Mouse (Mus musculus): ENCODE results near the gene Sec22c. TPM values are rescaled to one million over a fixed set of nuclear protein-coding genes. Genes with fewer than 3 reads are reported as not detected.

Gene Sec22c
- polyA plus RNA-seq, 1 experiment from 2014 or later: 5.4 TPM

DNA sequence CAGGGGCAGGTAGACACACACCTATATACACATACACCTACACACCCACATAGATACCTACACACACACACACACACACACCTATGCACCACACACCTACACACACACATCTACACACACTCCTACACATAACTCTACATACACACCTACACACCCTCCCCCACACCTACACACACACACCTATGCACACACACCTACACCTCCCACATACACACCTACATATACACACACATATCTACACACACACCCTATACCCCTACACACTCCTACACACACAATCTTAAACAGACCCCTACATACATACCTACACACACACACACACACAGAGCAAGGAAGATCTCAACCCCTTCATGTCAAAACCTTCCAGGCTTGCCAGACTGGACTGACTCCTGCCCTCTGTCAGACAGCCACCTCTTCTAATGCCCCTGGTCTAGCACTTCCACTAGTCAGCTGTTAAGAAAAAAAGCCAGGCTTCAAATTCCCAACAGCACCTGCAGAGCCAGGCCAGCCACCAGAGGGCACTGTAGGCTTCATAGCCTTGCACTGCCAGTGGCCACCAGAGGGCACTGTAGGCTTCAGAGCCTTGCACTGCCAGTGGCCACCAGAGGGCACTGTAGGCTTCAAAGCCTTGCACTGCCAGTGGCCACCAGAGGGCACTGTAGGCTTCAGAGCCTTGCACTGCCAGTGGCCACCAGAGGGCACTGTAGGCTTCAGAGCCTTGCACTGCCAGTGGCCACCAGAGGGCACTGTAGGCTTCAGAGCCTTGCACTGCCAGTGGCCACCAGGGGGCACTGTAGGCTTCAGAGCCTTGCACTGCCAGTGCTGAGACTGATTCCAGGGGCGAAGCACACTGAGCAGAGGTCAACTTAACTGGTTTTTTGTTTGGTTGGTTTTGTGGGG is 7.9 kb downstream of the Sec22c start:
- Histone ChIP-seq H3K27me3 (ENCODE audit: control insufficient read depth, insufficient read depth, low read length) (no peaks in the 10 kb centered on the region), H3K27ac (ENCODE audit: low read length) (no peak overlapping the region), H3K36me3 (ENCODE audit: control insufficient read depth, insufficient read depth) (no peaks in the 10 kb centered on the region; the same call in 1 of the 2 replicates), H3K4me3 (ENCODE audit: low read length) (no peak overlapping the region), H3K4me1 (ENCODE audit: control insufficient read depth, insufficient read depth, low read length) (no peaks in the 10 kb centered on the region), H3K9ac (ENCODE audit: low read length) (no peak overlapping the region), H3K4me2 (ENCODE audit: low read depth, low read length) (no peak overlapping the region), H3K9me3 (replicated peaks; ENCODE audit: control insufficient read depth, low read length) (no peaks in the 10 kb centered on the region)
- 96% methylated on average over 1 of the region's 1 CpGs for WGBS
- ATAC-seq (replicated peaks; ENCODE audit: extremely low read depth, insufficient read depth, low FRiP score): no peak

DNA sequence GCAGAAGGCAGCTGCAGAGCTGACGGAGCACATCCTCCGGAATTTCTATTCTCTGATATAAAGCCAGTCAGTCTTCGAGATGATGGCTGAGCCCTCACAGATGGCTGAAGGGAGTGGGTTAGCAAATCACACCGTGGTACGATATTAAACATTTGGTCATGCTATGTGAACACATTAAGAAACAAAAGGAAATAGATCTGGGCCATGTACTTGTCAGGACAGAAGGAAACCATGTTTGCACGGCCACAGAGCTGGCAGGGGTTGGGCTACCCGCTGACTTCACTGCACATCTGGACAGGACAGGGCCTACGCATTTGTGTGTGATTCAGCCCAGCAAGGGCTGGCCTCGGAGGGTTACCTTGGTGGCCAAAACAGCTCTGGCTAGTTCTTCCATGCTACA is 8.7 kb downstream of the Sec22c start:
- H3K4me2 ChIP-seq (ENCODE audit: low read depth, low read length): no peak overlapping the region
- no peaks in the 10 kb centered on the region for H3K27me3 ChIP-seq (ENCODE audit: control insufficient read depth, insufficient read depth, low read length)
- no peak overlapping the region for H3K9ac ChIP-seq (ENCODE audit: low read length)
- no peak overlapping the region for H3K4me3 ChIP-seq (ENCODE audit: low read length)
- no peak for ATAC-seq (replicated peaks; ENCODE audit: extremely low read depth, insufficient read depth, low FRiP score)
- no peaks in the 10 kb centered on the region; the same call in 1 of the 2 replicates for H3K36me3 ChIP-seq (ENCODE audit: control insufficient read depth, insufficient read depth)
- no peaks in the 10 kb centered on the region for H3K4me1 ChIP-seq (ENCODE audit: control insufficient read depth, insufficient read depth, low read length)
- WGBS: 82% methylated on average over 9 of the region's 9 CpGs
- H3K27ac ChIP-seq (ENCODE audit: low read length): no peak overlapping the region
- no peaks in the 10 kb centered on the region for H3K9me3 ChIP-seq (replicated peaks; ENCODE audit: control insufficient read depth, low read length)

DNA sequence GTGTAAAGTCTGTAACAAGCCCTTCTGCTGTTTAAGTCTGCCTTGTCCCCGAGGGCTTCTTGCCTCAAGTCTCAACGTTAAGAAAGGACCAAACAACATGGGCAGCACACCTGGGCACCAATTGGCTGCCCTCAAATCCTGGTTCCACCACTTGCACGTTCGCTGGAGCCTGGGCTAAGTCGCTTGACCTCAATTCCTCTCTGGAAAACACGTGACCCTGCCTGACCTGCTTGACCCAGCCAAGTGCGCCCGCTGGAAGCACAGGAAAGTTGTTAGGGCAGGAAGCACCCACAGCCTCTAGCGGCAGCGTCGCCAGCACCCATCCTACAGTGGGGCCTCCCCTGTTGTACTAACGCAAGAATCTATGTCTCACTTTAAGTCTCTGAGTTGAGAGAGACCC is 10.6 kb downstream of the Sec22c start:
- ATAC-seq (replicated peaks; ENCODE audit: extremely low read depth, insufficient read depth, low FRiP score): no peak
- Histone ChIP-seq H3K27ac (ENCODE audit: low read length) (no peak overlapping the region), H3K4me2 (ENCODE audit: low read depth, low read length) (no peak overlapping the region), H3K4me3 (ENCODE audit: low read length) (no peak overlapping the region), H3K9ac (ENCODE audit: low read length) (no peak overlapping the region), H3K9me3 (replicated peaks; ENCODE audit: control insufficient read depth, low read length) (no peaks in the 10 kb centered on the region), H3K27me3 (ENCODE audit: control insufficient read depth, insufficient read depth, low read length) (no peaks in the 10 kb centered on the region), H3K36me3 (ENCODE audit: control insufficient read depth, insufficient read depth) (peaks cover 1% of the 10 kb centered on the region; the same call in 1 of the 2 replicates), H3K4me1 (ENCODE audit: control insufficient read depth, insufficient read depth, low read length) (no peaks in the 10 kb centered on the region)
- WGBS: 76% methylated on average over 12 of the region's 12 CpGs

DNA sequence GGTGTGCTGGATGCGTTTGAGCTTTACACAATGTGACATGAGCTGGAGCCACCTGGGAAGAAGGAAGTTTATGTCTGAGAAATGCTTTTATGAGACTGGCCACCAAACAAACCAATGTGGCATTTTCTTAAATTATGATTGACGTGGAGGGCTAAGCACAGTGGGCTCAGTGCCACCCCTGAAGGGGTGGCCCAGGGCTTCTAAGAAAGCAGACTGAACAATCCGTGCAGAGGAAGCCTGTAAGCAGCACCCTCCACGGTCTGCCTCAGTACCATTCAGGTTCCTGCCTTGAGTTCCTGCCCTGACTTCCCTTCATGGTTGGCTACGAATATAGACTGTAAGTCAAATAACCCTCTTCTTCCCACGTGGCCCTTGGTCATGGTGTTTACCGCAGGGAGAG is 14.6 kb downstream of the Sec22c start:
- Histone ChIP-seq H3K9ac (ENCODE audit: low read length) (no peak overlapping the region), H3K36me3 (ENCODE audit: control insufficient read depth, insufficient read depth) (peaks cover 10% of the 10 kb centered on the region), H3K9me3 (replicated peaks; ENCODE audit: control insufficient read depth, low read length) (no peaks in the 10 kb centered on the region), H3K4me1 (ENCODE audit: control insufficient read depth, insufficient read depth, low read length) (no peaks in the 10 kb centered on the region), H3K4me2 (ENCODE audit: low read depth, low read length) (no peak overlapping the region), H3K27ac (ENCODE audit: low read length) (no peak overlapping the region), H3K4me3 (ENCODE audit: low read length) (no peak overlapping the region), H3K27me3 (ENCODE audit: control insufficient read depth, insufficient read depth, low read length) (no peaks in the 10 kb centered on the region)
- 86% methylated on average over 7 of the region's 7 CpGs for WGBS
- ATAC-seq (replicated peaks; ENCODE audit: extremely low read depth, insufficient read depth, low FRiP score): no peak

DNA sequence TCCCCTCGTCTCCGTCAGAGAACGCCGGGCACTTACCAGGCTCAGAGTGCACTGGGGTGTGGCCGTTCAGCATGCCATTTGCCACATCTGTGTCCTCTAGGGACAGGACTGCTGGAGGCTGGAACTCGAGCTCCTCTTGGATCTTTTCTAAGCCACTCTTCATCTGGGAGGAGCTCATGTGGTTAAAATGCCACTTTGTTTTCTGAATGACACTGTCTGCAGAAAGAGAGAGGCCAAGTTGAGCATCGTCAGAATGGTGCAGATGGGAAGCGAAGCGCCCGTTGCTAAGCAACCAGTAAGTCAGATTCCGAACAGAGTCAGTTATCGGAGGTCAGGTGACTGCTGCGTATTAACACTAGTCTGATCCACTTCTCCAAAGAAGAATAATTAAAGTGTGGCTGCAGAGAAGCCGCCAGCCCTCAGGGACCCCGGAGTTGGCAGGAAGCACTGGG is 15.1 kb downstream of the Sec22c start:
- no peak overlapping the region for H3K4me2 ChIP-seq (ENCODE audit: low read depth, low read length)
- H3K27me3 ChIP-seq (ENCODE audit: control insufficient read depth, insufficient read depth, low read length): no peaks in the 10 kb centered on the region
- no peak overlapping the region for H3K9ac ChIP-seq (ENCODE audit: low read length)
- H3K4me3 ChIP-seq (ENCODE audit: low read length): no peak overlapping the region
- peaks cover 12% of the 10 kb centered on the region for H3K36me3 ChIP-seq (ENCODE audit: control insufficient read depth, insufficient read depth)
- WGBS: 70% methylated on average over 15 of the region's 15 CpGs
- ATAC-seq (replicated peaks; ENCODE audit: extremely low read depth, insufficient read depth, low FRiP score): no peak
- H3K4me1 ChIP-seq (ENCODE audit: control insufficient read depth, insufficient read depth, low read length): no peaks in the 10 kb centered on the region
- no peak overlapping the region for H3K27ac ChIP-seq (ENCODE audit: low read length)
- H3K9me3 ChIP-seq (replicated peaks; ENCODE audit: control insufficient read depth, low read length): no peaks in the 10 kb centered on the region

DNA sequence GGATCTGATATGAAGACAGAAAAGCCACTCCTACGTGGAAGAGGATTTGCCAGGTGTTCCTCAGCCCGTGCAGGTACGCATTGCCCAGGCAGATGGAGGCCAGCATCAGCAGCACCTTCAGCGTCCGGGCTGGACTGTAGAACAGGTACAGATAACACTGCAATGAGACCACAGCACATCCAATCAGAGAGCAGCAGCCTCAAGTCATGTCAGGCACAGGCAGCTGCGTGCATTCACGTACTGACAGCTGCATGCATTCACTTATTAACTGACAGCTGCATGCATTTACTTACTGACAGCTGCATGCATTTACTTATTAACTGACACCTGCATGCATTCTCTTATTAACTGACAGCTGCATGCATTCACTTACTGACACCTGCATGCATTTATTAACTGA is 20.6 kb downstream of the Sec22c start:
- ATAC-seq (replicated peaks; ENCODE audit: extremely low read depth, insufficient read depth, low FRiP score): no peak
- 68% methylated on average over 7 of the region's 7 CpGs for WGBS
- H3K27ac ChIP-seq (ENCODE audit: low read length): no peak overlapping the region
- no peak overlapping the region for H3K4me3 ChIP-seq (ENCODE audit: low read length)
- H3K4me1 ChIP-seq (ENCODE audit: control insufficient read depth, insufficient read depth, low read length): no peaks in the 10 kb centered on the region
- H3K27me3 ChIP-seq (ENCODE audit: control insufficient read depth, insufficient read depth, low read length): no peaks in the 10 kb centered on the region
- H3K4me2 ChIP-seq (ENCODE audit: low read depth, low read length): no peak overlapping the region
- H3K36me3 ChIP-seq (ENCODE audit: control insufficient read depth, insufficient read depth): peaks cover 16% of the 10 kb centered on the region
- no peak overlapping the region for H3K9ac ChIP-seq (ENCODE audit: low read length)
- no peaks in the 10 kb centered on the region for H3K9me3 ChIP-seq (replicated peaks; ENCODE audit: control insufficient read depth, low read length)

DNA sequence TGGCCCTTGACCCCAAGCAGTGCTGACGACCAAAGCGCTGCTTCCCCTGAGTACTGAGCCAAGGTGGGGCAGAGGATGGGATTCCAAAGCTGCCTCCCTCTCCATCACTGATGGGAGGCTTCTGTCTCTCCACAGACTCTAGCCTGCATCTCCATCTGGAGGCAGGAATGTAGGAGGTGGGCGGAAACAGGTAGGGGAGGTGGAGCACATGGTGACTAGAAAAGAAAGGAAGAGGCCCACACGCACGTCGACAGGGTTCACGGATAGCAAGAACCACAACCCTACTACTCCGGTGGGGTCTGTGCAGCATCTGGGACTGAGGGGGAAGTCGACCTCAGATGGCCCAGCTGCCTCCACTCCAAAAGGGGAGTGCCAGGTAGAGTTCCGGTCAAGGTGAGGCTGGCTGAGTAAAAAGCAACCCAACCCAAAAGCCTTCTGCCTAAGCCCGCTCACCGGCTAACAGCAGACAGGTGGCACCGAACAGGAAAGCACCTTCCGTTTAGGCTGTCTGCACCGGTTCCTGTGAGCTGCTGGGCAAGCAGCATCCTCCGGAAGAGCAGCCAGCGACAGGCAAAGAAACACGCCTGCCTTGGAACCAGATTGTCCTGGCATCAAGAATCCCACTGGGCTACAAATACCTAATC is 23.1 kb downstream of the Sec22c start:
- H3K9ac ChIP-seq (ENCODE audit: low read length): no peak overlapping the region
- no peak overlapping the region for H3K4me3 ChIP-seq (ENCODE audit: low read length)
- H3K27ac ChIP-seq (ENCODE audit: low read length): no peak overlapping the region
- no peaks in the 10 kb centered on the region for H3K9me3 ChIP-seq (replicated peaks; ENCODE audit: control insufficient read depth, low read length)
- H3K4me1 ChIP-seq (ENCODE audit: control insufficient read depth, insufficient read depth, low read length): no peaks in the 10 kb centered on the region
- H3K4me2 ChIP-seq (ENCODE audit: low read depth, low read length): no peak overlapping the region
- WGBS: 71% methylated on average over 18 of the region's 18 CpGs
- H3K27me3 ChIP-seq (ENCODE audit: control insufficient read depth, insufficient read depth, low read length): no peaks in the 10 kb centered on the region
- ATAC-seq (replicated peaks; ENCODE audit: extremely low read depth, insufficient read depth, low FRiP score): no peak
- H3K36me3 ChIP-seq (ENCODE audit: control insufficient read depth, insufficient read depth): peaks cover 9% of the 10 kb centered on the region

DNA sequence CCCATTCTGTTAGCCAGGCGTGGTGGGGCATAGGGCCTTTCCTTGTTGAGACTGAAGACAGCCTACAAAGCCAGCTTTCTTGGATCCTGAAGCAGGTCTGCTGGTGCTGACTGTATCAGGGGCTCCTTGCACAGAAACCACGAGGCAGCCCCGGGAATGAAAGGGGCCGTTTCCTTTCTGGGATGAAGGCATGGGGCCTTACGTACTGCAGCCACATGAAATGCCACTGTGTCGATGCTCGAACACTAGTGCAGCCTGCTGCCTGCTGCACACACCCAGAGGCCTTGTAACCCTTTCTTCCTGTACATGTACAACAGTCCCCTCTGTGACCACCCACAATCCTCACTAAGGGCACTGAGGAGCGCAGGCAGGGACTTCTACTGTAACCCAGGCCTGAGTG is 24.1 kb downstream of the Sec22c start:
- WGBS: 69% methylated on average over 8 of the region's 8 CpGs
- H3K27ac ChIP-seq (ENCODE audit: low read length): no peak overlapping the region

DNA sequence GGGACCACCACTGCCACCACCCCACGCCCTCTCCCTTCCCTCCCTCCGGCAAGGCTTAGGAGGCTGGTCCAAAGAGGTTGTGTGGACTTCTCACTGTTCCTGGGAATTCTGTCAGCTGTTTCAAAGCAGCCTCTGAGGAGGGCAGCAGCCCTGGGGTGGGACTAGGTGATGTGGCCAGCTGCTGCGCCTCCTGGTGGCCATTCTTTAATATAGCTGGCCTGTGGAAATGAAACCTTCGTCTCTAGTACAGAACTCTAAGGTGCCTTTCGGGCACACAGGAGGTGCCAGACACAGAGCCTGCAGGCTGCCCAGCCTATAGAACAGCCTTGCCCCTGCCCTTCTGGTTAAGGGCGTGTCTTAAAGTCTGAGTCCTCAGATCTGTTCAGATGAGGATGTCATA is 25.7 kb downstream of the Sec22c start:
- H3K4me1 ChIP-seq (ENCODE audit: control insufficient read depth, insufficient read depth, low read length): no peaks in the 10 kb centered on the region
- no peaks in the 10 kb centered on the region for H3K9me3 ChIP-seq (replicated peaks; ENCODE audit: control insufficient read depth, low read length)
- 26% methylated on average over 6 of the region's 6 CpGs for WGBS
- H3K4me2 ChIP-seq (ENCODE audit: low read depth, low read length): no peak overlapping the region
- no peak overlapping the region for H3K27ac ChIP-seq (ENCODE audit: low read length)
- H3K4me3 ChIP-seq (ENCODE audit: low read length): no peak overlapping the region
- peak overlapping the region; percentile 11; the same call in 1 of the 2 replicates for H3K9ac ChIP-seq (ENCODE audit: low read length)
- peak; percentile 55; the same call in 1 of the 2 replicates for ATAC-seq (replicated peaks; ENCODE audit: extremely low read depth, insufficient read depth, low FRiP score)
- H3K27me3 ChIP-seq (ENCODE audit: control insufficient read depth, insufficient read depth, low read length): no peaks in the 10 kb centered on the region
- peaks cover 3% of the 10 kb centered on the region; the same call in 1 of the 2 replicates for H3K36me3 ChIP-seq (ENCODE audit: control insufficient read depth, insufficient read depth)

More for the DNA sequence above, 24.1 kb downstream of the Sec22c start:
- Histone ChIP-seq H3K9me3 (replicated peaks; ENCODE audit: control insufficient read depth, low read length) (no peaks in the 10 kb centered on the region), H3K4me3 (ENCODE audit: low read length) (no peak overlapping the region), H3K36me3 (ENCODE audit: control insufficient read depth, insufficient read depth) (peaks cover 8% of the 10 kb centered on the region), H3K9ac (ENCODE audit: low read length) (no peak overlapping the region), H3K4me1 (ENCODE audit: control insufficient read depth, insufficient read depth, low read length) (no peaks in the 10 kb centered on the region), H3K4me2 (ENCODE audit: low read depth, low read length) (no peak overlapping the region), H3K27me3 (ENCODE audit: control insufficient read depth, insufficient read depth, low read length) (no peaks in the 10 kb centered on the region)
- ATAC-seq (replicated peaks; ENCODE audit: extremely low read depth, insufficient read depth, low FRiP score): no peak
